Mouse (Mus musculus) kidney, postnatal 0 days (tissue): Measurements from ENCODE around the gene Ddx50. TPM values are rescaled to one million over a fixed set of nuclear protein-coding genes. Genes with fewer than 3 reads are reported as not detected.
"Not testable (repeated sequence)": the region's sequence is repeated elsewhere in the genome, so short reads cannot be mapped to it uniquely, and the experiment has no call there.

ENCODE experiments used
- ATAC-seq: fragments of 200-750 bp; cut with Nextera tagmentation; replicated peaks from 2 replicates; pipeline ENCODE4 v1.8.0; 2017; ENCODE audit warnings: low read depth, moderate number of reproducible peaks, moderate TSS enrichment, moderate library complexity; ENCODE audit not compliant: low FRiP score
- DNase-seq: peaks from one replicate; pipeline ENCODE4 v3.0.0-alpha.2; 2016; ENCODE audit warnings: low spot score
- H3K27ac ChIP-seq: fragments of 300-500 bp; sonication (generic); 2 replicates; pipeline ENCODE4 v1.5.1; 2014; ENCODE audit warnings: mild to moderate bottlenecking
- H3K27me3 ChIP-seq: fragments of 300-500 bp; sonication (generic); 2 replicates; pipeline ENCODE4 v1.6.1; 2014; ENCODE audit warnings: low read length, mixed read lengths; ENCODE audit not compliant: insufficient read depth
- H3K36me3 ChIP-seq: fragments of 300-500 bp; sonication (generic); 2 replicates; pipeline ENCODE4 v1.6.1; 2014; ENCODE audit warnings: low read length, mixed read lengths; ENCODE audit not compliant: insufficient read depth
- H3K4me1 ChIP-seq: fragments of 300-500 bp; sonication (generic); replicated peaks from 2 replicates; pipeline ENCODE4 v1.6.1; 2014; ENCODE audit warnings: antibody characterized with exemption, low read length, mixed read lengths; ENCODE audit not compliant: insufficient read depth
- H3K4me2 ChIP-seq: fragments of 300-500 bp; sonication (generic); 2 replicates; pipeline ENCODE4 v1.6.1; 2014; ENCODE audit warnings: mild to moderate bottlenecking, low read length, moderate library complexity, mixed read lengths
- H3K4me3 ChIP-seq: fragments of 300-500 bp; sonication (generic); replicated peaks from 2 replicates; pipeline ENCODE4 v1.5.1; 2014; ENCODE audit warnings: low read depth, low read length
- H3K9ac ChIP-seq: fragments of 300-500 bp; sonication (generic); 2 replicates; pipeline ENCODE4 v1.6.1; 2014; ENCODE audit warnings: low read depth, low read length
- H3K9me3 ChIP-seq: fragments of 300-500 bp; sonication (generic); replicated peaks from 2 replicates; pipeline ENCODE4 v1.6.1; 2016; ENCODE audit warnings: low read length, inconsistent platforms, mixed read lengths
- CTCF ChIP-seq: IDR thresholded peaks from 2 replicates; pipeline ENCODE4 v1.5.1; 2016; ENCODE audit warnings: antibody characterized with exemption, low read depth, mild to moderate bottlenecking, moderate library complexity
- WGBS: fragments of 180-500 bp; shearing (Covaris S2); extraction: QIAGEN DNeasy Blood & Tissue Kit; methylation state at CpG from one replicate; pipeline ENCODE4 v1.1.7; 2014; 5-methylcytosine and 5-hydroxymethylcytosine counted together
- polyA plus RNA-seq: library from polyadenylated mRNA; unstranded; fragments of >200 nt; fragmentation: Nextera tagmentation; extraction: Ambion mirVana; gene quantifications from 2 replicates; pipeline ENCODE4 v1.2.1, GENCODE M21; 2015

The Ddx50 gene
- polyA plus RNA-seq, 1 experiment from 2014 or later: 107 TPM

GRCm38 (mm10) chr10:62603233-62604030 lies 47.6 kb downstream of the Ddx50 start:
- no peak overlapping the region for H3K4me3 ChIP-seq
- H3K36me3 ChIP-seq: no peaks in the 10 kb centered on the region
- no peak overlapping the region for H3K27ac ChIP-seq
- no peak for DNase-seq
- no peak for ATAC-seq
- no peak overlapping the region for H3K9ac ChIP-seq
- peaks cover 6% of the 10 kb centered on the region; the same call in 1 of the 2 replicates for H3K4me1 ChIP-seq
- TF ChIP-seq CTCF: no peak
- no peaks in the 10 kb centered on the region for H3K9me3 ChIP-seq
- no peaks in the 10 kb centered on the region for H3K27me3 ChIP-seq
- H3K4me2 ChIP-seq: no peak overlapping the region
- 89% methylated on average over 12 of the region's 12 CpGs for WGBS

GRCm38 (mm10) chr10:62602177-62603040 lies 48.6 kb downstream of the Ddx50 start, which contains the start of gene Ddx21:
Gene Ddx21 (minus strand): TSS chr10:62602281.
- H3K27me3 ChIP-seq: no peaks in the 10 kb centered on the region
- H3K4me3 ChIP-seq: peak within 1 kb of the TSS; percentile 79
- WGBS: 6% methylated on average over 53 of the region's 53 CpGs
- DNase-seq (peak; percentile 94), ATAC-seq (peak; percentile 93)
- H3K9me3 ChIP-seq: no peaks in the 10 kb centered on the region
- H3K4me2 ChIP-seq: peak within 1 kb of the TSS; percentile 95
- H3K27ac ChIP-seq: peak within 1 kb of the TSS; percentile 87
- H3K36me3 ChIP-seq: peaks cover 8% of the 10 kb centered on the region; the same call in 1 of the 2 replicates
- H3K4me1 ChIP-seq: peaks cover 6% of the 10 kb centered on the region; the same call in 1 of the 2 replicates
- H3K9ac ChIP-seq: peak within 1 kb of the TSS; percentile 74
- no peak for TF ChIP-seq CTCF

- Histone ChIP-seq H3K27ac (peak overlapping the region; percentile 87), H3K9ac (peak overlapping the region; percentile 74), H3K4me1 (peaks cover 6% of the 10 kb centered on the region; the same call in 1 of the 2 replicates), H3K4me2 (peak overlapping the region; percentile 95), H3K36me3 (peaks cover 10% of the 10 kb centered on the region; the same call in 1 of the 2 replicates), H3K27me3 (no peaks in the 10 kb centered on the region), H3K9me3 (no peaks in the 10 kb centered on the region), H3K4me3 (peak overlapping the region; percentile 79)
- no peak for TF ChIP-seq CTCF
- ATAC-seq: peak; percentile 84
- DNase-seq: no peak
- under 1% methylated on average over 23 of the region's 23 CpGs for WGBS
These were observed 49.2 kb downstream of the Ddx50 start for GRCm38 (mm10) chr10:62601833-62602176.

- Histone ChIP-seq H3K36me3 (peaks cover 10% of the 10 kb centered on the region; the same call in 1 of the 2 replicates), H3K9ac (peak overlapping the region; percentile 74), H3K27me3 (no peaks in the 10 kb centered on the region), H3K4me1 (peaks cover 6% of the 10 kb centered on the region; the same call in 1 of the 2 replicates), H3K4me2 (peak overlapping the region; percentile 95), H3K9me3 (no peaks in the 10 kb centered on the region), H3K27ac (0 out of 2 replicates have a peak overlapping the region, but pooled peaks have one; percentile 87), H3K4me3 (peak overlapping the region; percentile 79)
- 10% methylated on average over 20 of the region's 20 CpGs for WGBS
- peak; percentile 35 for DNase-seq
- no peak for TF ChIP-seq CTCF
- ATAC-seq: no peak
These were observed 49.8 kb downstream of the Ddx50 start for GRCm38 (mm10) chr10:62601053-62601791.

- ATAC-seq (no peak), DNase-seq (no peak)
- Histone ChIP-seq H3K4me3 (no peak overlapping the region), H3K27me3 (no peaks in the 10 kb centered on the region), H3K9ac (no peak overlapping the region), H3K9me3 (no peaks in the 10 kb centered on the region), H3K36me3 (peaks cover 12% of the 10 kb centered on the region; the same call in 1 of the 2 replicates), H3K4me2 (no peak overlapping the region), H3K27ac (no peak overlapping the region), H3K4me1 (peaks cover 6% of the 10 kb centered on the region; the same call in 1 of the 2 replicates)
- 84% methylated on average over 6 of the region's 6 CpGs for WGBS
- no peak for TF ChIP-seq CTCF
These were observed 51.0 kb downstream of the Ddx50 start for GRCm38 (mm10) chr10:62600056-62600455.

- H3K4me2 ChIP-seq, H3K9me3 ChIP-seq, H3K27ac ChIP-seq, H3K9ac ChIP-seq, DNase-seq, H3K4me1 ChIP-seq, H3K27me3 ChIP-seq, H3K4me3 ChIP-seq, ATAC-seq: not testable (repeated sequence)
- WGBS: 95% methylated on average over 3 of the region's 3 CpGs
- peaks cover 16% of the 10 kb centered on the region; the same call in 1 of the 2 replicates for H3K36me3 ChIP-seq
These were observed 51.7 kb downstream of the Ddx50 start for GRCm38 (mm10) chr10:62599311-62599710.
